Mouse (Mus musculus) neutrophil, adult 59 days (primary cell): ENCODE measurements around the gene Hoxd3. TPM values are rescaled to one million over a fixed set of nuclear protein-coding genes. Genes with fewer than 3 reads are reported as not detected.

Experiments
- total RNA-seq, 2 experiments: library from RNA; stranded (reverse); gene quantifications; 1 replicate in 1 of 2; 2 replicates in 1 of 2; pipeline ENCODE4 v1.2.4; 2023

Gene Hoxd3
- total RNA-seq, result not detected

GRCm38 (mm10) chr2:74711721-74712621 lies at the start of gene Hoxd3, which contains the start of gene Hoxd4:
Hoxd3 (plus strand) TSS chr2:74711927.
Hoxd4 (plus strand) TSS chr2:74711929.

GRCm38 (mm10) chr2:74667842-74668357 lies 43.8 kb upstream of the Hoxd3 start, which contains the start of gene Hoxd13:
Hoxd13 (plus strand) TSS chr2:74668310.

GRCm38 (mm10) chr2:74674881-74675665 lies 36.7 kb upstream of the Hoxd3 start, which contains the start of gene Hoxd12:
Hoxd12 (plus strand) TSS chr2:74675013.

GRCm38 (mm10) chr2:74678891-74679595 lies 32.7 kb upstream of the Hoxd3 start, which contains the start of gene Hoxd11:
Hoxd11 (plus strand) TSS chr2:74679557.

GRCm38 (mm10) chr2:74691022-74691951 lies 20.4 kb upstream of the Hoxd3 start, which contains the start of gene Hoxd10:
Hoxd10 (plus strand) TSS chr2:74691924.

GRCm38 (mm10) chr2:74697567-74698121 lies 14.1 kb upstream of the Hoxd3 start, which contains the start of gene Hoxd9:
Hoxd9 (plus strand) TSS chr2:74697727.

GRCm38 (mm10) chr2:74704393-74704998 lies 7.2 kb upstream of the Hoxd3 start, which contains the start of gene Hoxd8:
Hoxd8 (plus strand) TSS chr2:74704615.

GRCm38 (mm10) chr2:74726551-74726950 lies 14.8 kb downstream of the Hoxd3 start, which contains the start of gene Gm28230:
Gm28230 (plus strand) TSS chr2:74726728.

GRCm38 (mm10) chr2:74762522-74763244 lies 51.0 kb downstream of the Hoxd3 start, which contains the start of gene Hoxd1:
Hoxd1 (plus strand) TSS chr2:74762980.

Other genes with a start within 250 kb of the Hoxd3 start
- 10 to 100 TPM; 42.3 to 47.5 TPM for gene Lnpk, start 132.5 kb upstream of the Hoxd3 start, total RNA-seq
- not detected for gene Evx2, start 52.4 kb upstream of the Hoxd3 start, total RNA-seq
- not detected for gene Hoxd13, start 43.6 kb upstream of the Hoxd3 start, total RNA-seq
- not detected for gene Hoxd12, start 36.9 kb upstream of the Hoxd3 start, total RNA-seq
- gene Hoxd11, start 32.4 kb upstream of the Hoxd3 start, total RNA-seq, result not detected
- not detected for gene Hoxd10, start 20.0 kb upstream of the Hoxd3 start, total RNA-seq
- gene Hoxd9, start 14.2 kb upstream of the Hoxd3 start, total RNA-seq, result not detected
- gene Hoxd8, start 7.3 kb upstream of the Hoxd3 start, total RNA-seq, result not detected
- not detected for gene Hoxd4, start within 50 bp of the Hoxd3 start, total RNA-seq
- gene Gm28230, start 14.8 kb downstream of the Hoxd3 start, total RNA-seq, result not detected
- not detected for gene Hoxd1, start 51.1 kb downstream of the Hoxd3 start, total RNA-seq
- gene Mtx2, start 113.9 kb downstream of the Hoxd3 start, total RNA-seq, result 10 to 100 TPM; 14.1 to 14.7 TPM